Mouse (Mus musculus) liver, embryonic 14.5 days (tissue): ENCODE results near the gene Slc16a5. TPM values are rescaled to one million over a fixed set of nuclear protein-coding genes. Genes with fewer than 3 reads are reported as not detected.
A peak's percentile ranks its signal among the peaks of the same experiment; 100 is the strongest.
"Not testable (repeated sequence)": the region's sequence is repeated elsewhere in the genome, so short reads cannot be mapped to it uniquely, and the experiment has no call there.

Experiments used
- ATAC-seq: fragments of 200-750 bp; cut with Nextera tagmentation; 2 replicates; pipeline ENCODE4 v1.8.0; 2017; ENCODE audit warnings: moderate number of reproducible peaks, mild to moderate bottlenecking, moderate library complexity; ENCODE audit not compliant: insufficient read depth
- DNase-seq, 3 experiments: peaks; one replicate each; pipeline ENCODE4 v3.0.0-alpha.2; 2012 to 2013; ENCODE audit warnings: low read depth in 3 of 3, low spot score in 3 of 3
- H3K27ac ChIP-seq: fragments of 300-500 bp; sonication (generic); 2 replicates; pipeline ENCODE4 v1.5.1; 2014; ENCODE audit warnings: moderate library complexity, mild to moderate bottlenecking, control low read depth, inconsistent platforms
- H3K27me3 ChIP-seq: fragments of 300-500 bp; sonication (generic); 2 replicates; pipeline ENCODE4 v1.6.1; 2014; ENCODE audit warnings: mild to moderate bottlenecking, low read length, moderate library complexity; ENCODE audit not compliant: control insufficient read depth, insufficient read depth
- H3K36me3 ChIP-seq: fragments of 300-500 bp; sonication (generic); replicated peaks from 2 replicates; pipeline ENCODE4 v1.6.1; 2014; ENCODE audit warnings: low read depth; ENCODE audit not compliant: control insufficient read depth, insufficient read depth
- H3K4me1 ChIP-seq, 2 experiments: fragments of 200-500 bp in 1 of 2; fragments of 300-500 bp in 1 of 2; sonication (generic) in 1 of 2; replicated peaks; 2 replicates each; pipeline ENCODE4 v1.6.1; 2012 to 2014; ENCODE audit warnings: antibody characterized with exemption in 1 of 2, inconsistent platforms in 1 of 2, low read length in 1 of 2; ENCODE audit not compliant: control insufficient read depth in 2 of 2, insufficient read depth in 2 of 2
- H3K4me2 ChIP-seq: fragments of 300-500 bp; sonication (generic); 2 replicates; pipeline ENCODE4 v1.6.1; 2014; ENCODE audit warnings: low read depth, mild to moderate bottlenecking, control low read depth, moderate library complexity
- H3K4me3 ChIP-seq, 2 experiments: fragments of 200-500 bp in 1 of 2; fragments of 300-500 bp in 1 of 2; sonication (generic) in 1 of 2; 2 replicates each; pipeline ENCODE4 v1.5.1; 2012 to 2014; ENCODE audit warnings: low read depth in 2 of 2, low read length in 2 of 2, mild to moderate bottlenecking in 2 of 2, control low read depth in 1 of 2, inconsistent platforms in 1 of 2, moderate library complexity in 1 of 2; ENCODE audit not compliant: insufficient read depth in 1 of 2
- H3K9ac ChIP-seq: fragments of 300-500 bp; sonication (generic); replicated peaks from 2 replicates; pipeline ENCODE4 v1.6.1; 2014; ENCODE audit warnings: mild to moderate bottlenecking, control low read depth, moderate library complexity
- H3K9me3 ChIP-seq: fragments of 300-500 bp; sonication (generic); 2 replicates; pipeline ENCODE4 v1.6.1; 2016; ENCODE audit warnings: low read length, mixed read lengths; ENCODE audit not compliant: control insufficient read depth
- CTCF ChIP-seq: IDR thresholded peaks from 2 replicates; pipeline ENCODE4 v1.5.1; 2016; ENCODE audit warnings: antibody characterized with exemption, low read depth, control low read depth
- EP300 ChIP-seq: IDR thresholded peaks from 2 replicates; pipeline ENCODE4 v1.6.1; 2016; ENCODE audit warnings: antibody characterized with exemption, low read depth
- WGBS: fragments of 180-500 bp; shearing (Covaris S2); extraction: QIAGEN DNeasy Blood & Tissue Kit; methylation state at CpG from one replicate; pipeline ENCODE4 v1.1.7; 2014; ENCODE audit not compliant: insufficient replicate concordance; 5-methylcytosine and 5-hydroxymethylcytosine counted together
- polyA plus RNA-seq, 2 experiments: library from polyadenylated mRNA; depleted of rRNA in 1 of 2; stranded (reverse) in 1 of 2; unstranded in 1 of 2; fragments of >200 nt; fragmentation: Nextera tagmentation in 1 of 2; extraction: Ambion mirVana in 1 of 2; gene quantifications; 2 replicates each; pipeline versions ENCODE4 v1.2.1 to v1.2.3; 2012 to 2014

The Slc16a5 gene
- polyA plus RNA-seq, 2 experiments, result 0.02 TPM; not detected in 1

GRCm38 (mm10) chr11:115452281-115452860 lies 9.9 kb upstream of the Slc16a5 start:
- no peak for TF ChIP-seq EP300
- no peak for TF ChIP-seq CTCF
- WGBS, result 60% methylated on average over 7 of the region's 7 CpGs
- H3K36me3 ChIP-seq, result no peaks in the 10 kb centered on the region

GRCm38 (mm10) chr11:115453306-115453705 lies 9.0 kb upstream of the Slc16a5 start:
- no peak overlapping the region for H3K4me3 ChIP-seq
- no peaks in the 10 kb centered on the region for H3K36me3 ChIP-seq
- H3K4me1 ChIP-seq, result peaks cover 0 to 12% of the 10 kb centered on the region in 2 experiments; a peak in 2 of 4 replicates
- H3K9ac ChIP-seq, result no peak overlapping the region
- H3K27me3 ChIP-seq, result no peaks in the 10 kb centered on the region
- DNase-seq (no peak), ATAC-seq (no peak)
- no peak overlapping the region for H3K4me2 ChIP-seq
- no peak overlapping the region for H3K27ac ChIP-seq
- no peaks in the 10 kb centered on the region for H3K9me3 ChIP-seq
- TF ChIP-seq EP300, result no peak
- TF ChIP-seq CTCF, result no peak
- WGBS, result 64% methylated on average over 4 of the region's 4 CpGs

More at GRCm38 (mm10) chr11:115452281-115452860, 9.9 kb upstream of the Slc16a5 start:
- Histone ChIP-seq H3K9me3 (no peaks in the 10 kb centered on the region), H3K27me3 (no peaks in the 10 kb centered on the region), H3K4me1 (peaks cover 0 to 12% of the 10 kb centered on the region in 2 experiments; a peak in 2 of 4 replicates), H3K4me3 (no peak overlapping the region), H3K27ac (no peak overlapping the region), H3K4me2 (no peak overlapping the region), H3K9ac (no peak overlapping the region)
- ATAC-seq, result no peak
- no peak for DNase-seq

- not testable (repeated sequence) for ATAC-seq, H3K9me3 ChIP-seq, H3K9ac ChIP-seq, H3K4me2 ChIP-seq, H3K36me3 ChIP-seq, DNase-seq, H3K27me3 ChIP-seq, H3K27ac ChIP-seq, H3K4me1 ChIP-seq, H3K4me3 ChIP-seq
- TF ChIP-seq CTCF, result peak; percentile 28; the same call in 1 of the 2 replicates
- WGBS, result 65% methylated on average over 6 of the region's 6 CpGs
These were observed 7.5 kb upstream of the Slc16a5 start for GRCm38 (mm10) chr11:115454822-115455221.

- H3K4me3 ChIP-seq, result no peak overlapping the region
- DNase-seq (no peak), ATAC-seq (no peak)
- H3K27me3 ChIP-seq, result no peaks in the 10 kb centered on the region; the same call in 1 of the 2 replicates
- H3K9ac ChIP-seq, result no peak overlapping the region
- no peak for TF ChIP-seq EP300
- TF ChIP-seq CTCF, result peak; percentile 53
- no peaks in the 10 kb centered on the region for H3K9me3 ChIP-seq
- no peak overlapping the region for H3K27ac ChIP-seq
- H3K4me2 ChIP-seq, result no peak overlapping the region
- 78% methylated on average over 15 of the region's 15 CpGs for WGBS
- H3K36me3 ChIP-seq, result no peaks in the 10 kb centered on the region
- H3K4me1 ChIP-seq, result no peaks in the 10 kb centered on the region
These were observed 6.7 kb upstream of the Slc16a5 start for GRCm38 (mm10) chr11:115455619-115456018.

GRCm38 (mm10) chr11:115456182-115456581 lies 6.1 kb upstream of the Slc16a5 start:
- no peaks in the 10 kb centered on the region for H3K9me3 ChIP-seq
- no peak overlapping the region for H3K27ac ChIP-seq
- H3K27me3 ChIP-seq, result no peaks in the 10 kb centered on the region; the same call in 1 of the 2 replicates
- no peak for TF ChIP-seq EP300
- no peak for TF ChIP-seq CTCF
- H3K9ac ChIP-seq, result no peak overlapping the region
- ATAC-seq, result no peak
- 69% methylated on average over 5 of the region's 5 CpGs for WGBS
- DNase-seq, result no peak
- H3K4me3 ChIP-seq, result no peak overlapping the region
- no peaks in the 10 kb centered on the region for H3K36me3 ChIP-seq
- H3K4me1 ChIP-seq, result no peaks in the 10 kb centered on the region
- no peak overlapping the region for H3K4me2 ChIP-seq
